Mouse (Mus musculus) urinary bladder, postnatal 4 days (tissue): ENCODE data around the gene Erc2.

ENCODE experiments used
- DNase-seq, 2 experiments: peaks; one replicate each; pipeline ENCODE4 v3.0.0; 2021 to 2022; ENCODE audit warnings: low spot score in 2 of 2

Erc2 gene

DNA sequence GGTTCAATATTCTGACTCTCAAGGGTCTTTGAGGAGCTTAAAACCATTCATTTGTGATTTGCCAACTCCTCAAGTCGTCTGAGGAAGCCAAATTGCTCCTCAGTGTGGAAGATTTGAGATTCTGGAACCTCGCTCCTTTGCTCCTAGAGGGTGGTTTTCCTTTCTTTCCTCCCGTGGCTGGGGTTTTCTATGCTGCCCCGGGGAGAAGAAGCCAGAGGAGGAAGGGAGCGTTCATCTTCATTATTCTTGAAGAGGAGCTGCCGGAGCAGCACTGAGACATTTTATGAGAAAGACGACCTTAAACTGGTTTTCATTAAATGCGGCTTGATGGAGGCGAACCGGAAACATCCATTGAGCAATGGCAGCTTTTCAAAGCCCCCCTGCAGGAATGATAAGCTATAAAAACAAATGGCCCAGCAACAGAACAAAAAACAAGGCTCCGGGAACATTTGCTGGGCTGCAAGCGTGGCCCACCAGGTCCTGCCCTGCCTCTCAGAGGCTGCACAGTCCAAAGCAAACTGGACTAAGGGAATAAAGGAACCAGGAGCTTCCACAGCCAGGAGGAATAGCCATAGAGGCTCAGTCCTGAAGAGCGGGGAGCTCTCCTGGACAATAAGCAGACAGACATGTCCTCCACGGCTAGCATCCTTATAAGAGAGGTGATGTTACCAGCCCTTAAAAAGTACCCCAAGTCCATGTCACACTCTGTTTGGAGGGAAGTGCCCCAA is 819.2 kb downstream of the Erc2 start:
- DNase-seq, result no peak

DNA sequence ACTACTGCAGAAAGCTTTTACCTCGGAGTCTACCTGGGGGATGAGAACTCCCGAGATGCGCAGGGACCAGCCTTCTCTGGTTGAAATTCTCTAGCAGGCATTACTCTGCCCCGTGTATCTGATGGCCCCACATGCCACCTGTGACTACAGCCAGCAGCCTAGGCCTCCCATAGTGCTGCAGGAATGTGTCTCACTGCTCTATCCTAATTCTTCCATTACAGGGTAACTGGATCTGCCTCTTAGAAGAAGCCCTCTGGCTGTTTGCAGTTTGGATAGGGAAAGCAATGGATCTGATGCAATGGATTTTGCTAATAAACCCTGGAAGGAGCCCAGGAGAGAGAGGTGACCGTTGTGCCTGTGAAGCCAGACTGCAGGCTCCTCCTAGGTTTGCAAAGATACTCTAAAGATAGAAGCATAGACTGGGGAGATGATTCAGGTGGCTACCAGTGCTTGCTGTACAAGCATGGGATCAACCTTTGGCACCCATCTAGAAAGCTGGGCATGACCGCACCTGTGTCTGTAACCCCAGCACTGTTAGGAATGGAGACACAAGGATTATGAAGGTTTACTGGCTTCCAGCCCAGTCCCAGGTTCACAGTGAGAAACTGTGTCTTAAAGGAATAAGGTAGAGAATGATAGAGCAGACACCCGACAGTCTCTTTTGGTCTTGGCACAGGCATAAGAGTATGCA is 821.2 kb downstream of the Erc2 start:
- no peak for DNase-seq

DNA sequence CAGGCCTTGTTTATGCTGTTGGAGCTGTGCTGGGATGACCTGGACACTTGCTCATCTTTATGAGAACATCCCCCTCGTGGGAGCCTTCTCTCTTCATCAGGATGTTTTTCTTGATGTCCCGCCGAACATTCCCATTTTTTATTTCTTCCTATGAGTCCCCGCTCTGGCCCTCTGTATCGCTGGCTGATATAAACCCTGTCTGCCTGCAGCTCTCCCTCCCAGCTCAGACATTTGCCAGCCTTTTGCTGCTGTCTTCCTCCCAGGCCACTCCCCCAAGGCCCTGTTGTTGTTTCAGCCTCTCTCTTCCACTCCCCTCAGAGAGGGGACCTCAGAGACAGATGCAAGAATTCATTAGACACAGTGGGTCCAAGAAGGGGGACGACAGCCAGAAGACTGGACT is 823.5 kb downstream of the Erc2 start:
- DNase-seq, result no peak

DNA sequence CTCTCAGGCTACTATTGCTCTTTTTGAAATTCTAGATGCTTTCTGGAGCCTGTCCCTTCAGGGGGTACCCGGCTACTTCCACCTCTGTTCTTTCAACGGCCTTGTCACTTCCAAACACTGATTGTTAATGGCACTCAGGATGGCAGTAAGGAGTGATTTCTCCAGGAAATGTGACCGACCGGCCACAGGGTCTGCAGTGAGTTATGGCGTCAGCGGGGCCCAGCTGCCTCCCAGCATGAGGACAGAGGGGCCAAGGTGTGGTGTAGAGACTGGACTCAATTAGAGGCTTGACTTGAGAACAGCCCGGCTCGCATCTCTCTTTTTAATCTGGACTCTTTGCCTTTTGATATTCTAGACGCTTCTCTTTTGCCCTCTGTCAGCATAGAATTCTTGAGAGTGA is 829.5 kb downstream of the Erc2 start:
- DNase-seq, result no peak

DNA sequence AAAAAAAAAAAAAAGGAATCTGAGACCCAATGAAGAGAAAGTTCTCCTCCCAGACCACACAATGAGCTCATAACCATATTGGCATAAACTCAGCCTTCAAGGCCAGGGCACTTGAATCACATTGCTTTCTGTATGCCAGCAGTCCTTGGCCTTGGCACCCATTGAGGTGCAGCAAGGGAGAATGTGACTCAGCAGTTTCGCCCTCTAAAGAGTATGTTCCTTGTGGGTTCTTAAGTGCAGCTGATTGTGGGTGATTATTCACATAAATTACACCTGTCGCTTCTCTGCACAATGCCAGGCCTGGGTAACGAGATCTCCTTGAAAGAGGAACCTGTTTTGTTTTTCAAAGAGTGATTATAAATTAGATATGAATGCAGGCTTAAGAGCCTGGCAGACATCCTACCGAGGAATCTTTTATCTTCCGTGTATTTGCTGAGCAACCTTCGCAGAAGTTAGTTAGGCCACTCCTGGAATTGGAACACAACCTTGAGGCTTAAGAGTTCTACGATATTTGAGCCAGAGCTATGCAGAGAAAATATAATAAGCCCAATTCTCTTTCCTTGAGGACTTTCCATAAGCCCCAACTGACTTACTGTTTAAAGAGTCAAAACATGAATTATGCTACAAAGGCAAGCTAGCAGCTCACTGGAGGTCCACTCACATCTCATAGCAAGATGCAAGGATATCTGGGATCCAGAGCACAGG is 834.3 kb downstream of the Erc2 start:
- no peak for DNase-seq

DNA sequence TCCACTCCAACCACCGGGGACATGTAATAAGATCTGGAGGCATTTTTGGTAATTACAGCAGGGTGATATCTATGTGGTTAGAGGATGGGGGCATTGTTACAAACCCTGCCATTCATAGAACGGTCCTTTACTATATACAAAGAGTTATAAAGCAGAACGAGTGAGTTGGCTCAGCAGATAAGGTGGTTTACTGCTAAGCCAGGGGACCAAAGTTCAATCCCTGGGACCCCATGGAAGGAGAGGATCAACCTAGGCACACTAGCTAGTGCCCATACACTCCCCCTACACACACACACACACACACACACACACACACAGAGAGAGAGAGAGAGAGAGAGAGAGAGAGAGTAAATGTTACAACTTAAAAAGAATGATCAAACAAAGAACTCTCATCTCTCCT is 835.2 kb downstream of the Erc2 start:
- DNase-seq, result no peak

DNA sequence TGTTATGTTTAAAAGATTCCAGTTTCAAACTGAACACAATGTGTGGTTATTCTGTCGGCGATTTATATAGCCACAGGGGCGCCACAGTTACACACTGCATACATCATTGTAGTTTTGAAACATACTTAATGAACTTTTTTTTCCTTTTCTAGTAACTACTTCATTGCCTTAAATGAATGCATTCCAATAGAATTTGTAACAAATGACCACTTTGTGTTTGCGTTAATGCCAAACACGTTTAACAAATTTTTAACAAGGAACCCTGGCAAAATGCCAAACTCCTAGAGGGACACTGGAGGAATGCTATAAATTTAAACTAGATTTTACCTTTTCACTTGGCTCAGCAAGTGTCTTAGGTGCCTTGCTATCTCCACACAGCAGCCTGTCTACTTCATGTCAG is 845.7 kb downstream of the Erc2 start:
- DNase-seq, result no peak

DNA sequence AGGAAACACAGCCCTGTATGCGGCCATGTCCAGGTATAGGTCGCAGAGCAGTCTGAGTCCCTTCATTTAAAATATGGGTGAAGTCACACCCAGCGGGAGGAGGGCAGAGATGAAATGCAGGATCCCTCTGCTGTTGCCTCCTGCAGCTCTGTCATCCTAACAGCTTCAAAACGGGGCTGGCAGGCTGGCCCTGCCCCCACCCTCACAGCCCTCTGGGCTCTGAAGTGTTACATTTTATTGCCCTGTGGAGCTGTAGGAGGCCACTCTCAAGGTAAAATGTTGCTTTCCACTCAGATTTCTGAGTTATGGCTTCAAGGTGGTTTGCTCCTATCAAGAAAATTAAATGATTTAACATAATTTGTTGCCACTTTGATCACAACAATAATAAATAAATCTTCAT is 847.5 kb downstream of the Erc2 start:
- no peak for DNase-seq

DNA sequence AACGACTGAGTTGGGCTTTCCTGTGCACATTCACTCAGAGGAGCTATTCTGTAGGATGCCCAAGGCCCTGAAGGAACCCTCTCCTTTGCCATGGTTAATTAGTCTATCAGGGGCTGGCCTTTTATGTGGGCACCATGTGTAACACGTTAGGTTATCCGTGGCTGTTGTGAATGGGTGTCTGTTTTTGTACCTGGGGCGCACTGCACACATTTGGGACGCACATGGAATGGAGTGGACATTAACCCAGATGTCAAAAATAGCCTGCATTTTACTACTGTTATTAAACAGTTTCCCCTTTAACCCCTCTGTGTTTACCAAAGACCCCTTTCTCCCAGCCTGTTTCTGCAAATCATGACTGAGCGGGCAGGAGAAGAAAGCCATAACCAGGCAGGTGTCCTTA is 848.0 kb downstream of the Erc2 start:
- no peak for DNase-seq

DNA sequence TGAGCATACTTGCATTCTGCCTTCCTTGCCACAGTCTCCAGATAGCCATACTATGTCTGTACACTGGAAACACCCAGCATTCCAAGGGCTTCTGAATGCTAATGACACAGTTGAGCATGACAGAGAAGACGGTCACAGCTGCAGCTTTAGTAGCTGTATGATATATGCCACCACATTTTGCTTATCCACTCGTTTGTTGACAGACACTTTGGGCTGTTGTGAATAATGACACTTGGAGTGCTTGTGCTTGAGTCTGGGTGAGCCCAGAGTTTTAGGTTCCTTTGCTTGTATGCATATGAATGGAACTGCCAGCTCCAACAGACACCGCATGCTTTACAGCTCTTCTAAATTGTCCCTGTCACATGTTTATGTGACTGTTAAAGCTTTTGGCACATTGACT is 852.8 kb downstream of the Erc2 start:
- DNase-seq, result no peak

DNA sequence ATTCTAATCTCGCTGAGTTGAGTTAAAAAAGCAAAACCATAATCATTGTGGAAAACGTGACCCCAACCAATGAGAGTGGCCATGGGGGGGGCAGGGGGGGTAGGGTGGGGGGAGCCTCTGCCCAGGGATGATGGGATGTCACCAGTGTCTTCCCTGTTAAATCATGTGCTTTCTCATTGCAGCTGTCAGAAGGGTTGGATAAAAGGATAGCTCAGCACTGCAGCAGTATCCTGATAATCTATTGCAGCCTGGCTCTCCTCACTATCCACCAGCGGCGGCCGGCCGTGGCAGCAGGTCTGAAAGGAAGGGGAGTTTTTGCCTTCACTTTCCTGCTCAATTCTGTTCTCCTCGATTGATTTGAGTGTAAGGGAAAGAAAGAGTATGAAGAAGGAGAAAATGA is 853.2 kb downstream of the Erc2 start:
- DNase-seq, result no peak

DNA sequence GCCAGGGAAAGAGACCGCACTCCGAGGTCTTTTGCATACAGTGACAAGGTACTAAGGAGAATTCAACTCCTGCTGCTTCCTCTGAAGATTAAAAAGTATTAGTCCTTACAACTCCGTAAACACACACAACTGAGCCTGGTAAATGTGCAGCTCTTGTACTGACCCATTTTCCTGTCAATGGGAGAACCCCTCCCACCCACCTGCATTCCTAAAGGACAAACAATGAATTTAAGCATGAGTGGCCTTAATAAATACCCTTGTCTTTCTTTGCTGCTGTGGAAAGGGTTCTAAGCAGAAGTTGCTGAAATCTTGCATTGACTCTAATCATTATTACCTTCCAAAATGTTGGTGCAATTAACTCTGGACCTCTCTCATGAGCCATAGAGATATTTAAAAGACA is 854.5 kb downstream of the Erc2 start:
- DNase-seq, result no peak

DNA sequence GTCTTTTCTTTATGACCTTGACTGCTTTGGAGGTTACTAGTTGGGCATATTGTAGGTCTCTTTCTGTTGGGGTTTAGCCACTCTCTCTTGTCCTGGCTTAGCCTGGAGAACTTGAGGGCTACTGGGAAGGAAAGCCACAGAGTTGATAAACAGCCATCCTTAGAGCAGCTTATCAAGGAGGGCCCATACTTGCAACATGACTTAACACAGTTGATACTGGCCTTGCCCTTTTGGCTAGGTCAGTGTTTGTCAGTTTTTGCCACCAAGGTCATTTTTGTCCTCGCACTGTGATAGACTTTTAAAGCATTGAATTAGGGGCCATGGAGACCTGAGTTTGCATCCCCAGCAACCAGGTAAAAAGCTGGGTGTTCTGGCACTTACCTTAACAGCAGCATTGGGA is 858.6 kb downstream of the Erc2 start:
- DNase-seq, result no peak

DNA sequence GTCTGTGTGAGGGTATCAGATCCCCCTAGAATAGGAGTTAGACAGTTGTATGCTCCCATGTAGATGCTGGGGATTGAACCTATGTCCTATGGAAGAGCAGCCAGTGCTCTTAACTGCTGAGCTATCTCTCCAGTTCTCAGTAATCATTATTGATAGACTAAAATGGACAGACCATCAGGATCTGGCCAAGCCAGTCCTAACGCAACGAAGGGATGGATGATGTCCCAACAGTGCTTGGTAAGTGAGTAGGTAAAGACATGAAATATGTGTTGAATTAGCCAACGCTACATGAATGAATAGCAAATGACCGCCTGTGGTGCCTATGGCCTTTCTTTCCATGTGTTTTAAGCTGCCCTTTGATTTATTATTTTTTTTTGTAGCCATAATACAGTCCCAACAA is 871.6 kb downstream of the Erc2 start:
- DNase-seq, result no peak

DNA sequence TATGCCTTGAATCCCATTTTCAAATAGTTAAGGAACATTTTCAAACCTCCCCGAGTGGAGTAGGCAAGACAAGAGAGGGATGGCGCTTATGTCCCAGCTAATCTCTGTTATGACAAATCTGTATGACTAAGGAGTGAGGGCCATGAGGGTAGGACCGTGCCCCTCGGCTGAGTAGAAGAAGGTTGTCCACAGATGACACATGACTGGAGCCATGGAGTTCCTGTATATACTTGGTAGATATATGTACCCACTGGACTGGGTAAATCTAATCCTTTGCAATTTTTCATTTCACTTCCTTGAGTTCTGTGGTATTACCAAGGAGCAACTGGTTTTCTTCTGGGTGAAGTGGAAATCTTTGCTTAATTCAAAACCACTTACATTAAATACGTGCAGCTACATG is 872.0 kb downstream of the Erc2 start:
- DNase-seq, result no peak

DNA sequence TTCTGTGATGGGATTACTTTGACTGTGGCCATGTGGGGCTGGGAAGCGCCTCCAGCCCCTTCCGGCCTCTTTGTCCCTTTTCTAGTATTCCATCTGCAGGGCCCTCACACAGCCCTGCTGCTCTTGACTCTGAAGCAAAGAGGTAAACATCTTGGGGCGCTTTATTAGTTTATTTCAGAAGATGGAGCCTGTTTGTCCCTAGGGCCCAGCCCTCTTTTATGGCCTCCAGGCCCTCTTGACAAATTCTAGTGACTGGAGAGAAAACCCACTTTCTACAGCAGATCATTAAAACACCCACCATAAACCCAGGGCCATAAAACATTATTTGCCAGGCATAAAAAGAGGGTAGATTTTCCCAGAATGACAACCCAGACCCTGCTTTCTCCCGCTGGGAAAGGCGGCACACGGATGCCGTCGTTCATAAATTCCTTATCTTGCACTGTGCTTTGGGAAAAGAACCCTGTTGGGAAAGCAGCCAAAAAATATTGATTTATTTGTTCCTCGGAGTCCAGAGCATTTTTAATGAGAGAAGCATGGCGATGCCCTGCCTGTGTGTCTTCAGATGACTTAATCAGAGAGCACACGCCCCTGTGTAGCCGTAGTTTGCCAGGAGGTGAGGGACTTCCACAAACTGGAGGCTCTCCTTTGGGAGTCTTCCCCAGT is 879.1 kb downstream of the Erc2 start:
- no peak for DNase-seq

DNA sequence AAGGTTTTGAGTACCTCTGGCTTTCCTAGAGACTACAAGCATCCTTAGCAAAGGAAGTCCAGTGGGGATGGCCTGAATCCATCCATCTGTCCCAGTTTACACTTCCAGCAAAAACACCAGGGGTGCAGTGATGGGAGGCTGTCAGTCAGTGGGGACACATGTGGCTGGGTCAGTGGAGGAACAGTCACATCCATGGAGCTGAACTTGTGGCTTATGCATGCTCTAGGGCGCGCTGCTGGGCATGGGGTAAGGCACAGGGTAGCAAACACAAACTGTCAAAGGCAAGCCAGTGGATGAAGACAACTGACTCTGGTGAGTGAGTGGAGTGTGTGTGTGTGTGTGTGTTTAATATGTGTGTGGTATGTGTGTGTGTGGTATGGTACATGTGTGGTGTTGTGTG is 881.0 kb downstream of the Erc2 start:
- no peak for DNase-seq

DNA sequence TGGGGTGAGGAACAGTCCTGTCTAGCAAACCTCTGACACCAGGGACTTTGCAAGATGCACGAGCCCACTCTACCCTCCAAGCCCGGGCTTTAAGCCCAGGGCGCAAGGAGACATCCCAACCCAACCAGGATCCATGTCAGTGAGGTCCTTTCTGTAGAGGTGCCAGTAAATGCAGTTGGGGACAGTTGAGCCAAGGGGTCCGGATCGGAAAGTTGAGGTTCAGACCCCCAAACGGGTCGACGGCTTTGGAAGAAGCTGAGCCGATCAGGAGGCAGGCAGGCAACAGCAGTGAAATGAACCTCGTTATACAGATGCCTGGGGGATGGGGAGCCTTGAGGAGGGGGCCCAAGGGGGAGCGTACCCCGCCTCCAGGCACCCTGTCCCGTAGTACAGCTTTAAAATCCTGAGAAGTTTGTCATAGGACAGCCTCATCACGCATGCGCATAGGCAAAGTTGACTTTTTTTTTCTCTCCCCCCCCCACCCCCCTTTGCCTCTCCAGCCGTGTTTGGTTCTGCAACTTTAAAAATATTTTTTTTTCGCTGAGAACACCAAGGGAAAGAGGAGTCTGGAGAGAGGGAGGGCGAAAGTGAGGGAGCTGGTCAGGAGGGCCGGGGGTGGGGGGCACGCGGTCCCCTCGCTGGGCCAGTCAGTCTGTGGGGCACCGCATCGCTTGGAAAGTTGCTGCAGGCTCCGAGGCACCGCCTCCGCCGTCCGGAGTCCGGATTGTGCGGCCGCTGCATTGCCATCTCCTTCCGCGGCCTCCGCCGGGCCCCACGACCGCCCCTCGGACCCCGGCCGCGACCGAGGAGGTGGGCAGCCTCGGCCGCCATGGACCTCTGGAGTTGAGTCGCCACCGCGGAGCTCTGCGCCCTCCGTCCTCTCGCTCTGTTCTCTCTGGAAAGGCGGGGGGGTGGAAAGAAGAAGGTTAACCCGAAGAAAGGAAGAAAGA is 882.1 kb downstream of the Erc2 start, which contains the start of gene Wnt5a:
Gene Wnt5a, plus strand, starts transcription at position 650 of the 950 bp plus-strand sequence.
- peak in 1 of 2 experiments; percentile 60 for DNase-seq

DNA sequence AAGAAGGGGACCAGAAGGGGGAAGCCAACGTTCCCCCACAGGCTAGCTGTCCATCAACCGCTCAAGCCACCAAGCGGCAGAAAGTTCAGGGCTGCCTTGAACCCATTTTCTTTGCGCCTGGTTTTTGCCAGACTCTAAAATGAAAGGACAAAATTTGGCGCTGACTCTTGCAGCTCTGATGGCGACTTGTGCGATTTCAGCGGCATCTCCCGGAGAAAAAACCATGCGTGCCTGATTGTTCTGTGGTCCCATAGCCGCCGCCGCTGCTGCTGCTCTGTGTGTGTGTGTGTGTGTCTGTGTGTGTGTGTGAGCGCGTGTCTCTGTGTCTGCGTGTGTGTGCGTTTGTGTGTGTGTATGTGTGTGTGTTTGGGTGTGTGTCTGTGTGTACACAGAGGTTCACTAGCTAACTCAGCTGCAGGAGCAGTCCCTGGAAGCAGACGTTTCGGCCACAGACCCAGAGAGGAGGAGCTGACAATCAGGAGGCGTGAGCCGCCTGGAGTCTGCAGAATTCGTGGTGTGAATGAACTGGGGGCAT is 882.9 kb downstream of the Erc2 start:
- DNase-seq, result peak in 1 of 2 experiments; percentile 48

DNA sequence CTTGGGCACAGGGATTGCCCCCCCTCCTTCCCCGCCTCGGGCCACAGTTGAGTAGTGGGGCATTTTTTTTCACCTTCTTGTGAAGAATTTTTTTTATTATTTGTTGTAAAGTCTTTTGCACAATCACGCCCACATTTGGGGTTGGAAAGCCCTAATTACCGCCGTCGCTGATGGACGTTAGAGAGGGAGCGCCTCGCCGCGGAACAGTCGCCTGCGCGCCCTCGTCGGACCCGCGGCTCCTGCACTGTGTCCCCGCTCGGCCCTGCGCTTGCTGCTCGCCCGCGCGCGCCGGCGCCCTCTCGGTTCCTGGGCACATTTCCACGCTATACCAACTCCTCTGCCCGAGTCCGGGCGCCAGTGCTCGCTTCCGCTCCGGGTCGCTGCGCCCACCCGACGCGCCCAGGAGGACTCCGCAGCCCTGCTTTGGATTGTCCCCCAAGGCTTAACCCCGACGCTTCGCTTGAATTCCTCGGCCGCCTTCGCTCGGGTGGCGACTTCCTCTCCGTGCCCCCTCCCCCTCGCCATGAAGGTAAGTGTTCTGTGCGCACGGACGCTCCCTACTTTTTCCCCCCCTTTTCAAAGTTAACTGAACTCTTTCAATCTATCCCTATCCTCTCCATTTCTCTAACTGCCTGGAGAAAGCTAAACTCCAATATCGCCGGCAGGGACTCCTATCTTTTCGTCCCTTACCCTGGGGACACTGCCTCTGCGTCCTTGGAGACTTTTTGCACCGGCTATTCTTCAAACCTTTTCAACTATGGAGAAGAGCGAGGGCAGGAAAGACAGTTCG is 883.6 kb downstream of the Erc2 start:
- no peak for DNase-seq
